Mouse (Mus musculus) erythroblast, embryonic 14.5 days (primary cell): ENCODE measurements around the gene Fah.

ENCODE experiments used
- GATA1 ChIP-seq: IDR thresholded peaks from 2 replicates; pipeline ENCODE4 v1.6.1; 2012; ENCODE audit warnings: low read length, inconsistent platforms, mixed read lengths
- TAL1 ChIP-seq: IDR thresholded peaks from 3 replicates; pipeline ENCODE4 v1.6.1; 2012; ENCODE audit warnings: low read length, inconsistent platforms, mixed read lengths

DNA sequence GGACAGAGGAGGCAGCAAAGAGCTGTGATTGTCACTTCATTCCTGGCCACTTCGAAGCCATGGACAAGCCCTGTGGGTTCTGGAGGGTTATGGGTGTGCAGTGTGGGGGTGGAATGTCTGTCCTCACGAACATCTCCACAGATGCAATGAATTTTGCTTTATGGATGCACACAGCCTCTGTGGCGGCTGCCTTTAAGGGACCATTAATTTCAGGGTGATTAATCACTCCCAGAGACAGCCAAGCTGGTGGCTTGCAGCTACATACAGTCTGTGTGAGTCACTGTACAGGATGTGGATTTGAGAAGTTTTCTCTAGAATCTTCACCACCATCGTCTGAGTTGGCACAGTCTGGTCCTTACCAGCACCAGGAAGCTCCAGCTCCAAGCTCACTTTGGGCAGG is 59.9 kb downstream of the Fah start:
- no peak for TF ChIP-seq TAL1
- no peak for TF ChIP-seq GATA1
